Mouse (Mus musculus) erythroid progenitor cell, adult 5-6 weeks (primary cell): ENCODE data around the gene Syngr2. TPM values are rescaled to one million over a fixed set of nuclear protein-coding genes. Genes with fewer than 3 reads are reported as not detected.
"Not testable (repeated sequence)": the region's sequence is repeated elsewhere in the genome, so short reads cannot be mapped to it uniquely, and the experiment has no call there.

Experiments used
- ATAC-seq: replicated peaks from 2 replicates; pipeline ENCODE4 v1.8.0; 2016; ENCODE audit warnings: moderate number of reproducible peaks, mild to moderate bottlenecking, moderate TSS enrichment, inconsistent platforms; ENCODE audit not compliant: poor library complexity, low FRiP score, severe bottlenecking
- total RNA-seq, 2 experiments: library from RNA; stranded (forward) in 1 of 2; stranded (reverse) in 1 of 2; fragments of 150-400 nt in 1 of 2; fragments of 186-747, 209-891 nt in 1 of 2; gene quantifications; 2 replicates each; pipeline versions ENCODE4 v1.2.3 to v1.2.4; 2015 to 2017; ENCODE audit warnings: low replicate concordance in 2 of 2

The Syngr2 gene
- total RNA-seq, 2 experiments from 2014 or later = 35.0 to 65.4 TPM

GRCm38 (mm10) chr11:117780199-117780515 lies 29.3 kb upstream of the Syngr2 start:
- no peak for ATAC-seq

GRCm38 (mm10) chr11:117780582-117781111 lies 28.8 kb upstream of the Syngr2 start:
- ATAC-seq = peak; percentile 59

GRCm38 (mm10) chr11:117781199-117781821 lies 28.2 kb upstream of the Syngr2 start:
- peak; percentile 27 for ATAC-seq

- ATAC-seq = peak; percentile 17
Observed at GRCm38 (mm10) chr11:117781993-117782704, 27.3 kb upstream of the Syngr2 start, which contains the start of the genes Tmc8 and Tmc6. TSS of gene Tmc8 (plus strand) at chr11:117782076. TSS of gene Tmc6 (minus strand) at chr11:117782198.

- no peak for ATAC-seq
Observed at GRCm38 (mm10) chr11:117782705-117783034, 26.8 kb upstream of the Syngr2 start.

- peak; percentile 2 for ATAC-seq
Observed at GRCm38 (mm10) chr11:117783089-117783488, 26.4 kb upstream of the Syngr2 start.

GRCm38 (mm10) chr11:117783683-117784309 lies 25.7 kb upstream of the Syngr2 start:
- ATAC-seq = peak; percentile 37

- no peak for ATAC-seq
Observed at GRCm38 (mm10) chr11:117786294-117786693, 23.2 kb upstream of the Syngr2 start.

- ATAC-seq = not testable (repeated sequence)
Observed at GRCm38 (mm10) chr11:117788481-117788880, 21.0 kb upstream of the Syngr2 start.

- peak; percentile 59 for ATAC-seq
Observed at GRCm38 (mm10) chr11:117790286-117790685, 19.2 kb upstream of the Syngr2 start.

- peak; percentile 27 for ATAC-seq
Observed at GRCm38 (mm10) chr11:117790703-117791440, 18.6 kb upstream of the Syngr2 start.

GRCm38 (mm10) chr11:117791441-117791761 lies 18.1 kb upstream of the Syngr2 start:
- ATAC-seq = no peak

- ATAC-seq = peak; percentile 90
Observed at GRCm38 (mm10) chr11:117792281-117792888, 17.1 kb upstream of the Syngr2 start.

GRCm38 (mm10) chr11:117794035-117794551 lies 15.4 kb upstream of the Syngr2 start:
- ATAC-seq = no peak

GRCm38 (mm10) chr11:117796954-117797353 lies 12.5 kb upstream of the Syngr2 start:
- ATAC-seq = no peak

GRCm38 (mm10) chr11:117797511-117798159 lies 11.8 kb upstream of the Syngr2 start, which contains the start of gene 6030468B19Rik:
TSS of gene 6030468B19Rik (plus strand) at chr11:117797660.
- ATAC-seq = peak; percentile 90

GRCm38 (mm10) chr11:117798160-117798541 lies 11.3 kb upstream of the Syngr2 start:
- peak; percentile 27 for ATAC-seq

GRCm38 (mm10) chr11:117799174-117799573 lies 10.3 kb upstream of the Syngr2 start:
- ATAC-seq = no peak

GRCm38 (mm10) chr11:117800038-117800437 lies 9.4 kb upstream of the Syngr2 start:
- no peak for ATAC-seq
